Mouse (Mus musculus): Measurements from ENCODE around the gene Bpifa2. TPM values are rescaled to one million over a fixed set of nuclear protein-coding genes. Genes with fewer than 3 reads are reported as not detected.

Gene Bpifa2
- polyA plus RNA-seq (2015; fragmentation: Nextera tagmentation; extraction: Ambion mirVana), result not detected in 2 replicates

DNA sequence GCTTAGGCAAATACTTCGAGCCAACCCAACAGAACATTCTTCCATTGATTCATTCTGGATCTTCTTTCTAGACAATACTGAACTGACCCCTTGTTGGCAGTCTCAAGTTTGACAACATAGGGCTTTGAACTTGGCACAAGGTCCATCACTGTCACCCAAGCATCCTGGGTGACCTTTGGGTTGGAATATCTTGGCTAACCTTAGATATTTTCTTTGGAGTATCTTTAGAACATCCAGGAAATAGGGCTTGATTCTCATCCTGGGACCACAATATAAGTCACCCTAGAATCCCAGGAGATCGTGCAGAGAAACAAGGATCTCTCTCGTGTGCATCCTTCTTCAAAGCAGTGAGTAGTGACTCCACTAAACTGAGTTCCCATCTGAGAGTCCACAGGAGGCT is at the start of gene Bpifa2:
Bpifa2 (plus strand) TSS at position 301 of the 400 bp plus-strand sequence.
- Histone ChIP-seq H3K4me3 (replicated peaks; ENCODE audit: low read depth, low read length) (no peak within 1 kb of the TSS), H3K36me3 (ENCODE audit: insufficient read depth, low read length) (no peaks in the 10 kb centered on the region), H3K9ac (ENCODE audit: low read depth, low read length) (no peak within 1 kb of the TSS), H3K4me1 (replicated peaks; ENCODE audit: insufficient read depth, low read length) (no peaks in the 10 kb centered on the region), H3K9me3 (replicated peaks; ENCODE audit: low read length) (no peaks in the 10 kb centered on the region), H3K27me3 (ENCODE audit: insufficient read depth, low read length) (no peaks in the 10 kb centered on the region), H3K4me2 (ENCODE audit: low read length) (no peak within 1 kb of the TSS), H3K27ac (no peak within 1 kb of the TSS)
- TF ChIP-seq CTCF (IDR thresholded peaks at IDR 0.05; ENCODE audit: low read depth), result no peak
- WGBS, result 75% methylated on average over 3 of the region's 3 CpGs
- ATAC-seq (replicated peaks; ENCODE audit: low FRiP score, low read depth), result no peak
- no peak for DNase-seq (ENCODE audit: low spot score)

DNA sequence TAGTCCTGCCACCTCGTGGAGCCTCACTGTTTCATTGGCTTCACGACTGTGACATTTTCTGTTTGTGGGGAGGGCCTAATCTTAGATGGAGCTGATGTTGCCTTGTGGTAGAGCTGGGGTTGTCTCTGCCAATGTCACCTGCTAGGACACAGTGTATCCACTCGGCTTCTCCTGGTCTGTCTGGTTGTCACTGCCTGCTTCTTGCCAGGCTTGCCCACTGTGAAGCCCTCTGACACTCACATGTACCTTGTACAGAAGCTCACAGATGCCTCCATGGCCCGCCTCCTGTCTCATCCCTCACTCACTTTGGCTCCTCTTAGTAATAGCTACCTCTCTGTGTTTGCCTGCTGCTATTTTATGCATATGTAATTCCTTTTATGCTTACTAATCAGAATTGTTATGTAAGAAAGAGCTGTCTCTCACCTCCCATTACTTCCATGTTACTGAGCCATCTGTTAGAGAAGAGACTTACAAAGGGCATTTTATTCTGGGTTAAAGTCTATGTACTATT is 45.2 kb upstream of the Bpifa2 start:
- H3K27ac ChIP-seq, result no peak overlapping the region
- H3K4me3 ChIP-seq (replicated peaks; ENCODE audit: low read depth, low read length), result no peak overlapping the region
- 64% methylated on average over 4 of the region's 4 CpGs for WGBS
- TF ChIP-seq CTCF (IDR thresholded peaks at IDR 0.05; ENCODE audit: low read depth), result no peak
- H3K27me3 ChIP-seq (ENCODE audit: insufficient read depth, low read length), result no peaks in the 10 kb centered on the region
- no peaks in the 10 kb centered on the region for H3K36me3 ChIP-seq (ENCODE audit: insufficient read depth, low read length)
- ATAC-seq (replicated peaks; ENCODE audit: low FRiP score, low read depth) (no peak), DNase-seq (ENCODE audit: low spot score) (no peak)
- no peaks in the 10 kb centered on the region for H3K4me1 ChIP-seq (replicated peaks; ENCODE audit: insufficient read depth, low read length)
- H3K9ac ChIP-seq (ENCODE audit: low read depth, low read length), result no peak overlapping the region
- no peaks in the 10 kb centered on the region for H3K9me3 ChIP-seq (replicated peaks; ENCODE audit: low read length)
- no peak overlapping the region for H3K4me2 ChIP-seq (ENCODE audit: low read length)

DNA sequence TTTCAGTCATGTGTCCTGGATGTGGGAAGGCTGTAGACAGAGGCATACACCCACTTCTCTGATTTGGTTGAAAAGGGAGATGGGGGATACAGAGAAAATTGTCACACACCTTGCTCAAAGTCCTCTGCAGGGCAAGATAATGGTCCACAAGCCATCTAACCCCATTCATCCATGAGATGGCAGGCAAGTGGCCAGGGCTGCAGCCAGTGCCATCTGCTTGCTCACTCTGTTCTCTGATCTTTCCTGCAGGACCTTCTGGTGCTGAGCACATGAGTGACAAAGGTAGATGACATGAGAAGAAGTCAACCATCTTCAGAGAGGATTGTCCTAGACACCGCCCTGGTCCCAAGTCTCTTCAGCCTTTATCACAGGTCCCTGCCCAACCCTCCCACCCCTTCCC is 44.7 kb upstream of the Bpifa2 start:
- no peak for ATAC-seq (replicated peaks; ENCODE audit: low FRiP score, low read depth)
- no peak for DNase-seq (ENCODE audit: low spot score)
- Histone ChIP-seq H3K4me3 (replicated peaks; ENCODE audit: low read depth, low read length) (no peak overlapping the region), H3K4me2 (ENCODE audit: low read length) (no peak overlapping the region), H3K27me3 (ENCODE audit: insufficient read depth, low read length) (no peaks in the 10 kb centered on the region), H3K9me3 (replicated peaks; ENCODE audit: low read length) (no peaks in the 10 kb centered on the region), H3K27ac (no peak overlapping the region), H3K9ac (ENCODE audit: low read depth, low read length) (no peak overlapping the region), H3K4me1 (replicated peaks; ENCODE audit: insufficient read depth, low read length) (no peaks in the 10 kb centered on the region), H3K36me3 (ENCODE audit: insufficient read depth, low read length) (no peaks in the 10 kb centered on the region)
- no peak for TF ChIP-seq CTCF (IDR thresholded peaks at IDR 0.05; ENCODE audit: low read depth)
- WGBS, result 96% methylated on average over 1 of the region's 1 CpGs

DNA sequence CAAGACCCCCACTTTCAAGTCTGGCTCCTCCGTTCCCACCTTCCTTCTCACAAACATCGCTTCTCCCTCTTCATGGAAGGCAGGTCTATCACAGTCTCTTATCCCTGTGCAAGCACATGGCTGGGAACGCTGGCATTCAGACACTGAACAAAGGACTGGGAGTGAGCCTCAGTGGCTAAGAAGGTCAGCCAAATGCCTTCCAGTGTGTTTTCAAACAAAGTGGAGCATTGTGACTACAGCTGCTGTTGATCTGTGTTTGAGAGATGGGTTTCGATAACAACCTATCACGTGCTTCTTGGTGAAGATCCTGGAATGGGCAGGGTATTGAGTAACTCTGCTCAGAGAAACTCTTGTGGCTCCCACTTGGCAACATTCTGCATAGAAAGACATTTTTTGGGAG is 37.8 kb upstream of the Bpifa2 start:
- TF ChIP-seq CTCF (IDR thresholded peaks at IDR 0.05; ENCODE audit: low read depth), result no peak
- ATAC-seq (replicated peaks; ENCODE audit: low FRiP score, low read depth) (no peak), DNase-seq (ENCODE audit: low spot score) (no peak)
- 81% methylated on average over 5 of the region's 5 CpGs for WGBS
- Histone ChIP-seq H3K36me3 (ENCODE audit: insufficient read depth, low read length) (no peaks in the 10 kb centered on the region), H3K9me3 (replicated peaks; ENCODE audit: low read length) (no peaks in the 10 kb centered on the region), H3K9ac (ENCODE audit: low read depth, low read length) (no peak overlapping the region), H3K4me3 (replicated peaks; ENCODE audit: low read depth, low read length) (no peak overlapping the region), H3K27me3 (ENCODE audit: insufficient read depth, low read length) (no peaks in the 10 kb centered on the region), H3K27ac (no peak overlapping the region), H3K4me2 (ENCODE audit: low read length) (no peak overlapping the region), H3K4me1 (replicated peaks; ENCODE audit: insufficient read depth, low read length) (no peaks in the 10 kb centered on the region)

DNA sequence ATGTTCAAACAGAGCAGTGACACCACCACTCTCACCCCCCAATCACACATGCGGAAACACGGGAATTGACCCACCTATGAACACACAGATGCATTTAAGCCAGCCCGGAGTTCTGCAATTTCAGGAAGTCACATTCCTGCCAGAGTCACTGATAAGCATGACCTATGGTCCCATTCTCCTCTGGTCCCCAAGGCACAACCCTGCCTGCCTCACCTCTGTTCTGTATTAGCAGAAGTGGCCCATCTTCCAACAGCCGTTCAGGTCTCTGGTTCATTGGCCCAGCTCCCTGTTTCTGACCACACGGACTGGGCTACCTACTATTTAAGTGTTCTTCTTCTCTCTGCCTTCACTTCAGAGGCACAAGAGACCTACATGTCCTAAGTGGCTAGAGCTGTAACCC is 33.5 kb upstream of the Bpifa2 start, which contains the start of gene Bpifa6:
Bpifa6 (plus strand) TSS at position 364 of the 400 bp plus-strand sequence.
- no peak for TF ChIP-seq CTCF (IDR thresholded peaks at IDR 0.05; ENCODE audit: low read depth)
- no peak within 1 kb of the TSS for H3K4me2 ChIP-seq (ENCODE audit: low read length)
- H3K4me3 ChIP-seq (replicated peaks; ENCODE audit: low read depth, low read length), result no peak within 1 kb of the TSS
- H3K36me3 ChIP-seq (ENCODE audit: insufficient read depth, low read length), result no peaks in the 10 kb centered on the region
- no peak within 1 kb of the TSS for H3K9ac ChIP-seq (ENCODE audit: low read depth, low read length)
- H3K9me3 ChIP-seq (replicated peaks; ENCODE audit: low read length), result no peaks in the 10 kb centered on the region
- no peaks in the 10 kb centered on the region for H3K27me3 ChIP-seq (ENCODE audit: insufficient read depth, low read length)
- ATAC-seq (replicated peaks; ENCODE audit: low FRiP score, low read depth) (no peak), DNase-seq (ENCODE audit: low spot score) (no peak)
- no peak within 1 kb of the TSS for H3K27ac ChIP-seq
- H3K4me1 ChIP-seq (replicated peaks; ENCODE audit: insufficient read depth, low read length), result no peaks in the 10 kb centered on the region
- 64% methylated on average over 5 of the region's 5 CpGs for WGBS

DNA sequence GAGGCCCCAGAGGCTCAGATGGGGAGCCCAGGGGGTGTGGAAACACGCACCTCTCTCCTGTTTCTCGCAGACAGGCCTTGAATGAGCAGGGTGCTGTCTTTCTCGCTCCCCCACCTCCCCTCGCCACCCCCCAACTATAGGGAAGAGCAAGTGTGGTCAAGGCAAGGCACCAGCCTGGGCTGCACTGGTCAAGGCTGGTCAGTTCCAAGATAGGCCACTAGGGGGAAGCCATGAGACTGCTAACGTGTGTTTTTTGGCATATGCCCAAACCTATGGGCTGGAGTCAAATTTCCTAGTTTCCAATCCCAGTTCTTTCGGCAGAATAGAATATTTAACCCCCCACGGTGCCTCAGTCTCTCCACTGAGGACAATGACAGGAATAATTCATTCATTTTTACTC is 12.3 kb upstream of the Bpifa2 start:
- 2% methylated on average over 7 of the region's 7 CpGs for WGBS
- peak; percentile 76 for DNase-seq (ENCODE audit: low spot score)
- H3K9me3 ChIP-seq (replicated peaks; ENCODE audit: low read length), result no peaks in the 10 kb centered on the region
- H3K27me3 ChIP-seq (ENCODE audit: insufficient read depth, low read length), result no peaks in the 10 kb centered on the region
- H3K4me3 ChIP-seq (replicated peaks; ENCODE audit: low read depth, low read length), result no peak overlapping the region
- ATAC-seq (replicated peaks; ENCODE audit: low FRiP score, low read depth), result no peak
- H3K36me3 ChIP-seq (ENCODE audit: insufficient read depth, low read length), result no peaks in the 10 kb centered on the region
- no peaks in the 10 kb centered on the region for H3K4me1 ChIP-seq (replicated peaks; ENCODE audit: insufficient read depth, low read length)
- no peak overlapping the region for H3K9ac ChIP-seq (ENCODE audit: low read depth, low read length)
- no peak overlapping the region for H3K4me2 ChIP-seq (ENCODE audit: low read length)
- peak; percentile 95 for TF ChIP-seq CTCF (IDR thresholded peaks at IDR 0.05; ENCODE audit: low read depth)
- no peak overlapping the region for H3K27ac ChIP-seq

DNA sequence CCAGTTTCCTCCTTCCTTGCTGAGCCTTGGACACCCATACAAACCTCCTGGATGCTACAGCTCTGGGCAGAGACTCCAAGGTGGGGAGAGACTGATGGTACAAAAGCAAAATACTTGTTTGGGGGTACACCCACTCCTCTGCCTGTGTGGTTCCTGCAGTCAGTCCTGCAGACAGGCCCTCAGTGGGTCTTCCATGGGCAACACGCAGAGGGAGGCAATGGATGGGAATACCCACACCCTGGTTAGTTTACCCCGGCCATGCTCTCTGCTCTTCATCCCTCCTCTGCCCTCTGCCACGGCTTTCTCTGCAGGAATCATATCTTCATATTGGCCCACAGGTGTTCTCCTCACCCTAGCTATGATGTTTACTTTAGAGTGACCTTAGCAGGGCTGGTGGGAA is 7.6 kb upstream of the Bpifa2 start:
- Histone ChIP-seq H3K4me2 (ENCODE audit: low read length) (no peak overlapping the region), H3K27ac (no peak overlapping the region), H3K27me3 (ENCODE audit: insufficient read depth, low read length) (no peaks in the 10 kb centered on the region), H3K9ac (ENCODE audit: low read depth, low read length) (no peak overlapping the region), H3K9me3 (replicated peaks; ENCODE audit: low read length) (no peaks in the 10 kb centered on the region), H3K4me3 (replicated peaks; ENCODE audit: low read depth, low read length) (no peak overlapping the region), H3K4me1 (replicated peaks; ENCODE audit: insufficient read depth, low read length) (no peaks in the 10 kb centered on the region), H3K36me3 (ENCODE audit: insufficient read depth, low read length) (no peaks in the 10 kb centered on the region)
- TF ChIP-seq CTCF (IDR thresholded peaks at IDR 0.05; ENCODE audit: low read depth), result no peak
- no peak for ATAC-seq (replicated peaks; ENCODE audit: low FRiP score, low read depth)
- 69% methylated on average over 3 of the region's 3 CpGs for WGBS
- no peak for DNase-seq (ENCODE audit: low spot score)

All from kidney, postnatal 0 days (tissue).